Mouse (Mus musculus) CH12.LX (cell line): ENCODE data around the gene A630023A22Rik. TPM values are rescaled to one million over a fixed set of nuclear protein-coding genes. Genes with fewer than 3 reads are reported as not detected.

Experiments used
- DNase-seq: peaks from one replicate; pipeline ENCODE4 v3.0.0-alpha.2; 2013; ENCODE audit errors: extremely low read depth
- H3K27ac ChIP-seq: 2 replicates; pipeline ENCODE4 v1.5.1; 2012; ENCODE audit warnings: low read depth, mild to moderate bottlenecking, control low read depth, moderate library complexity; ENCODE audit not compliant: insufficient read depth
- H3K27me3 ChIP-seq: replicated peaks from 2 replicates; pipeline ENCODE3; 2012; ENCODE audit warnings: inconsistent platforms
- H3K36me3 ChIP-seq, 2 experiments: replicated peaks in 1 of 2; 2 replicates each; pipeline versions ENCODE3 to v1.6.1; 2012; ENCODE audit warnings: inconsistent platforms in 1 of 2, low read length in 1 of 2, mild to moderate bottlenecking in 1 of 2, mixed read lengths in 1 of 2, moderate library complexity in 1 of 2; ENCODE audit not compliant: control insufficient read depth in 1 of 2, insufficient read depth in 1 of 2
- H3K4me1 ChIP-seq, 2 experiments: 2 replicates each; pipeline ENCODE4 v1.6.1; 2012; ENCODE audit warnings: inconsistent platforms in 1 of 2, moderate library complexity in 1 of 2; ENCODE audit not compliant: insufficient read depth in 2 of 2, control insufficient read depth in 1 of 2
- H3K4me2 ChIP-seq: 2 replicates; pipeline ENCODE4 v1.6.1; 2012; ENCODE audit warnings: low read depth, mild to moderate bottlenecking, control low read depth; ENCODE audit not compliant: poor library complexity, insufficient read depth, severe bottlenecking
- H3K4me3 ChIP-seq, 3 experiments: fragments of 150-350 bp in 1 of 3; sonication (generic) in 1 of 3; replicated peaks in 1 of 3; 2 replicates each; pipeline versions ENCODE3 to v1.5.1; 2011 to 2012; ENCODE audit warnings: low read depth in 2 of 3, low read length in 2 of 3, mild to moderate bottlenecking in 2 of 3, moderate library complexity in 2 of 3, control low read depth in 1 of 3, improper control_type of control experiment in 1 of 3, inconsistent platforms in 1 of 3, mixed read lengths in 1 of 3; ENCODE audit not compliant: poor library complexity in 1 of 3
- H3K79me2 ChIP-seq: replicated peaks from 2 replicates; pipeline ENCODE4 v1.6.1; 2012; ENCODE audit warnings: mild to moderate bottlenecking, moderate library complexity; ENCODE audit not compliant: control insufficient read depth, poor library complexity, insufficient read depth, severe bottlenecking; ENCODE audit errors: extremely low read depth
- H3K9ac ChIP-seq: 2 replicates; pipeline ENCODE4 v1.6.1; 2012; ENCODE audit warnings: low read depth, mild to moderate bottlenecking, control low read depth, moderate library complexity; ENCODE audit not compliant: insufficient read depth
- H3K9me3 ChIP-seq: replicated peaks from 2 replicates; pipeline ENCODE3; 2012; ENCODE audit warnings: low read length, inconsistent platforms, mixed read lengths
- ELF1 ChIP-seq: IDR thresholded peaks from 2 replicates; pipeline ENCODE4 v1.6.1; 2014; ENCODE audit warnings: low read depth, mild to moderate bottlenecking, inconsistent platforms, low read length, improper control_type of control experiment
- EP300 ChIP-seq: IDR thresholded peaks from 2 replicates; pipeline ENCODE4 v1.6.1; 2011; ENCODE audit warnings: low read length, improper control_type of control experiment
- ETS1 ChIP-seq: conservative IDR thresholded peaks from 2 replicates; pipeline ENCODE4 v1.6.1; 2012; ENCODE audit warnings: low read depth, mild to moderate bottlenecking, inconsistent platforms, low read length, improper control_type of control experiment, moderate library complexity
- HCFC1 ChIP-seq: IDR thresholded peaks from 2 replicates; pipeline ENCODE4 v1.6.1; 2012; ENCODE audit warnings: low read depth, mild to moderate bottlenecking, inconsistent platforms, low read length, improper control_type of control experiment
- IRF4 ChIP-seq: IDR thresholded peaks from 2 replicates; pipeline ENCODE4 v1.6.1; 2014; ENCODE audit warnings: low read depth, mild to moderate bottlenecking, inconsistent platforms, low read length, improper control_type of control experiment
- JUND ChIP-seq: conservative IDR thresholded peaks from 2 replicates; pipeline ENCODE4 v1.6.1; 2011; ENCODE audit warnings: low read depth, low read length, improper control_type of control experiment
- MAFK ChIP-seq: IDR thresholded peaks from 2 replicates; pipeline ENCODE4 v1.6.1; 2011; ENCODE audit warnings: low read length, improper control_type of control experiment; ENCODE audit not compliant: insufficient replicate concordance
- MAZ ChIP-seq: IDR thresholded peaks from 2 replicates; pipeline ENCODE4 v1.6.1; 2012; ENCODE audit warnings: low read depth, mild to moderate bottlenecking, inconsistent platforms, low read length, improper control_type of control experiment, moderate library complexity
- NRF1 ChIP-seq: IDR thresholded peaks from 2 replicates; pipeline ENCODE4 v1.6.1; 2014; ENCODE audit warnings: low read depth, mild to moderate bottlenecking, inconsistent platforms, low read length, improper control_type of control experiment, moderate library complexity
- PAX5 ChIP-seq: IDR thresholded peaks from 2 replicates; pipeline ENCODE4 v1.6.1; 2012; ENCODE audit warnings: low read length, inconsistent platforms, mixed read lengths
- POLR2A ChIP-seq: IDR thresholded peaks from 2 replicates; pipeline ENCODE4 v1.6.1; 2011; ENCODE audit warnings: low read depth, mild to moderate bottlenecking, improper control_type of control experiment, low read length
- RAD21 ChIP-seq: IDR thresholded peaks from 2 replicates; pipeline ENCODE4 v1.6.1; 2011; ENCODE audit warnings: low read depth, mild to moderate bottlenecking, low read length, improper control_type of control experiment, moderate library complexity
- RCOR1 ChIP-seq: conservative IDR thresholded peaks from 2 replicates; pipeline ENCODE4 v1.6.1; 2012; ENCODE audit warnings: low read depth, mild to moderate bottlenecking, inconsistent platforms, low read length, improper control_type of control experiment
- SIN3A ChIP-seq: IDR thresholded peaks from 2 replicates; pipeline ENCODE4 v1.6.1; 2012; ENCODE audit warnings: low read length, improper control_type of control experiment, inconsistent platforms
- SMC3 ChIP-seq: IDR thresholded peaks from 2 replicates; pipeline ENCODE4 v1.6.1; 2011; ENCODE audit warnings: low read depth, low read length, improper control_type of control experiment
- TCF12 ChIP-seq: IDR thresholded peaks from 2 replicates; pipeline ENCODE4 v1.6.1; 2014; ENCODE audit warnings: low read depth, mild to moderate bottlenecking, inconsistent platforms, low read length, improper control_type of control experiment
- USF1 ChIP-seq: IDR thresholded peaks from 2 replicates; pipeline ENCODE4 v1.6.1; 2014; ENCODE audit warnings: low read depth, mild to moderate bottlenecking, inconsistent platforms, low read length, improper control_type of control experiment
- ZC3H11A ChIP-seq: IDR thresholded peaks from 2 replicates; pipeline ENCODE4 v1.6.1; 2012; ENCODE audit warnings: low read depth, mild to moderate bottlenecking, inconsistent platforms, low read length, improper control_type of control experiment
- ZKSCAN1 ChIP-seq: IDR thresholded peaks from 2 replicates; pipeline ENCODE4 v1.6.1; 2012; ENCODE audit warnings: low read depth, inconsistent platforms, low read length, improper control_type of control experiment, borderline replicate concordance
- dilution Hi-C: fragments of 300-500 bp; cut with MboI; formaldehyde crosslinking; loops from 2 replicates; pipeline ENCODE4 v1.14.3; 2020; ENCODE audit warnings: low sequenced_read_pairs; ENCODE audit not compliant: extremely low pct_unique_long_range_greater_than_20kb, extremely low pct_ligation_motif_present
- in situ Hi-C: fragments of 300-500 bp; cut with MboI; formaldehyde crosslinking; loops from 3 replicates; pipeline ENCODE4 v1.14.3; 2019; ENCODE audit warnings: low sequenced_read_pairs, low pct_ligation_motif_present, low pct_unique_long_range_greater_than_20kb, mixed read lengths
- polyA plus RNA-seq: library from polyadenylated mRNA; unstranded; fragments of >175 nt; gene quantifications from 2 replicates; pipeline ENCODE4 v1.2.1, GENCODE M21; 2012; ENCODE audit warnings: low read depth; ENCODE audit not compliant: insufficient read length
- total RNA-seq, 2 experiments: library from RNA; depleted of rRNA; stranded (reverse); fragments of 300-350 nt in 1 of 2; fragments of >200 nt in 1 of 2; gene quantifications; 2 replicates each; pipeline ENCODE4 v1.2.3; 2012 to 2014

The A630023A22Rik gene
- total and polyA plus RNA-seq, 3 experiments, result 0.36 TPM; not detected in 2

DNA sequence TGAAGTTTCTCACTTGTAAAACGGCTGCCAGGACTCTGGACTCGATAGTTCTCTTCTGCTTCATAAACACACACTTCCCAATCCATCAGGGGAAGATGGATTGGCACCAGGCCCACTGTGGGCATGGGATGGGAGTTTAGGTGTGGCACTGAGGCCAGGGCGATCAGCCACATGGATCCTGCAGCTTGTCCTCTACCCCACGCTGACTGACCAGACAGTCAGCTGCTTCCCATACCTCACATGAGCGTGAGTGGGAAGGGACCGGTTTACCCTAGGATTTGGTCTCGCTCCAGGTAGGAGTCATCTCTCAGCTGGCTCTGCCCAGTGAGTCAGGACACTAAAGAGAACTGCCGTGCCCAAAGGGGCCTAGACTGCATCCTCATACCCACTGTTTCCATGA lies 12.8 kb downstream of the A630023A22Rik start:
- no peak overlapping the region for H3K9ac ChIP-seq
- H3K4me1 ChIP-seq, result peaks cover 7 to 9% of the 10 kb centered on the region in 2 experiments; a peak in 1 of 4 replicates
- no peak overlapping the region for H3K4me2 ChIP-seq
- H3K4me3 ChIP-seq, result no peak overlapping the region
- no peak for TF ChIP-seq PAX5
- no peak for TF ChIP-seq RCOR1
- no peak for TF ChIP-seq RAD21
- no peak for TF ChIP-seq ELF1
- no peak for TF ChIP-seq MAFK
- no peak for TF ChIP-seq JUND
- TF ChIP-seq NRF1, result no peak
- no peak for TF ChIP-seq HCFC1
- dilution Hi-C loops (no loop called here), in situ Hi-C loops (loop anchor here (10.0 kb wide), 4 partner anchors 65 to 485 kb away; partner anchors contain the start of genes Mmrn2, Npy4r and Sncg)
- H3K9me3 ChIP-seq, result no peaks in the 10 kb centered on the region
- H3K36me3 ChIP-seq, result no peaks in the 10 kb centered on the region
- H3K79me2 ChIP-seq, result no peaks in the 10 kb centered on the region
- H3K27me3 ChIP-seq, result no peaks in the 10 kb centered on the region
- no peak overlapping the region for H3K27ac ChIP-seq
- no peak for DNase-seq

DNA sequence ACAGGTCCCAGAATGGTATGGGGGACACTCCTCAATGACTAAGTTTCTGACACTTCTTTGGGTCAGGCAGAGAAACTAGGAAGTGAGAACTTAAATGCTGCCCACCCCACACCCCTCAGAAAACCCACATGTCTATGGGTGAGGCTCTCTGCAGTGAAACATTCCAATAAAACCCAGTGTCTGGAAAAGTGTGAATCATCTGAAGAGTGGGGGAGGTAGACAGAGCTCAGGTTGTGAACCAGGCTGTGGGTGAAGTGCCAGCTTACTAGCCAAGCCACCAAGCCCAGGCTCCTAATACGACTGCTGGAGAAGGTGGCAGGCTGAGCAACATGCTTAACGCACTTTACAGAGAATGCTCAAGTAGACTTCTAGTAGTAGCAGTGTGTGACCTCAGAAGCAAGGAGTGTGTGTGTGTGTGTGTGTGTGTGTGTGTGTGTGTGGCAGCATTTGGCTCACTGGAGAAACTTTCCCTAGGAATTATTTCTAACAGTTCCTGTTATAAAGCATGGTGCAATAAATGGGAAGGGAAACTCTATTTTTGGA lies 14.6 kb downstream of the A630023A22Rik start:
- Histone ChIP-seq H3K36me3 (no peaks in the 10 kb centered on the region), H3K9me3 (no peaks in the 10 kb centered on the region), H3K4me3 (no peak overlapping the region), H3K27ac (no peak overlapping the region), H3K4me1 (peaks cover 7 to 9% of the 10 kb centered on the region in 2 experiments; a peak in 1 of 4 replicates), H3K4me2 (no peak overlapping the region), H3K9ac (no peak overlapping the region), H3K79me2 (no peaks in the 10 kb centered on the region), H3K27me3 (no peaks in the 10 kb centered on the region)
- TF ChIP-seq POLR2A (no peak), USF1 (no peak), ZKSCAN1 (no peak), MAZ (no peak), RCOR1 (no peak), IRF4 (no peak), SIN3A (no peak), SMC3 (no peak), ETS1 (no peak), ZC3H11A (no peak), TCF12 (no peak), NRF1 (no peak), EP300 (no peak)
- DNase-seq, result no peak
- in situ Hi-C loops (loop anchor here (10.0 kb wide), 4 partner anchors 67 to 487 kb away; partner anchors contain the start of genes Mmrn2, Npy4r and Sncg), dilution Hi-C loops (no loop called here)
